Mouse (Mus musculus) thymus, adult 2 months (tissue): ENCODE measurements at regions not wholly inside any gene's neighbourhood (a gene's known extent, or its start where the extent isn't known, plus 50 kb on each side); places are given as distances from the start of the nearest gene placed in this dataset.

Experiments used
- CTCF ChIP-seq: fragments of 200-500 bp; IDR thresholded peaks from 2 replicates; pipeline ENCODE4 v1.5.1; 2012; ENCODE audit warnings: mild to moderate bottlenecking, control low read depth, low read length, moderate library complexity, borderline replicate concordance; ENCODE audit not compliant: control insufficient read depth, poor library complexity, insufficient read depth; ENCODE audit errors: extremely low read depth
- POLR2A ChIP-seq: fragments of 200-500 bp; IDR thresholded peaks from 2 replicates; pipeline ENCODE4 v1.6.1; 2012; ENCODE audit warnings: mild to moderate bottlenecking, low read length, control low read depth, moderate library complexity; ENCODE audit not compliant: control insufficient read depth, poor library complexity, insufficient read depth; ENCODE audit errors: extremely low read depth

DNA sequence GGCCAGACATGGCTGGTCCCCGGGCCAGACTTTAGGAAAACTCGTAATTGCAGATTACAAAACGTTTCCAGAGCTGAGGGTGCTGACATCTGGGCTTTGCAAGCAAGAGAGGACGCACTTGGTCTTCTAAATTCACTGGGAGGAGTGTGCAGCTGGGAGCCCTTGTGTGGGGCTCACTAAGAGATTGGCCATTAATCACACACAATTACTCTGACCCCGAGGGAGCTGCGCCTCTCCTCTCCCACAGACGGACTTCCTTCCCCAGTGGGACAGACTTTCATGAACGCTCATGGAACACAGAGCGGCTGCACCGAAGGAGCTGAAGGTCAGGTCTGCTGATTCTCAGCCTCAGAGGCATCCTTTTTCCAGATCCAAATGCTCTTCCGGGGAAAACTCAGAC, 407.2 kb downstream of the Med13l start:
- no peak for TF ChIP-seq CTCF
- TF ChIP-seq POLR2A, result no peak
